Mouse (Mus musculus) right cerebral cortex, adult 18-20 months (tissue): ENCODE data around the gene Rbfox1.

ENCODE experiments used
- DNase-seq: peaks from one replicate; pipeline ENCODE4 v3.0.0; 2022; ENCODE audit warnings: mixed read lengths

Rbfox1 gene

DNA sequence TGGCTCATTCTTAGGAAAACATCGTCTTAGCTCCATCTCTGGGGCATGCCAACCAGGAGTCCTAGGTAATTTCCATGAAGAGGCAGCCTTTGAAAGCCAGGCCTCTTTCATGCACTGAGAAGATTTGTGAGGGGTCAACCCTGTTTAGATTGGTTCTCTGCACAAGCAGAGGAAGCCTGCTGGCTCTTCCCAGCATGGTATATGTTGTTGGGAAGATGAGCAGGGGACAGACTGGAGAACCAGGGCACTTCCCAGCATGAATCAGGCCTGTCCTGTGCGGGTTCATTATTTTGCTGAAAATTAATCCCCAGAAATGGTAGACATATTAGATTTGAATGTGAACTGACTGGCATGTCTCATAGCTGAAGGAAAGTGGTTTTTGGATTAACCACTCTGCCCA lies 214.4 kb downstream of the Rbfox1 start:
- no peak for DNase-seq

DNA sequence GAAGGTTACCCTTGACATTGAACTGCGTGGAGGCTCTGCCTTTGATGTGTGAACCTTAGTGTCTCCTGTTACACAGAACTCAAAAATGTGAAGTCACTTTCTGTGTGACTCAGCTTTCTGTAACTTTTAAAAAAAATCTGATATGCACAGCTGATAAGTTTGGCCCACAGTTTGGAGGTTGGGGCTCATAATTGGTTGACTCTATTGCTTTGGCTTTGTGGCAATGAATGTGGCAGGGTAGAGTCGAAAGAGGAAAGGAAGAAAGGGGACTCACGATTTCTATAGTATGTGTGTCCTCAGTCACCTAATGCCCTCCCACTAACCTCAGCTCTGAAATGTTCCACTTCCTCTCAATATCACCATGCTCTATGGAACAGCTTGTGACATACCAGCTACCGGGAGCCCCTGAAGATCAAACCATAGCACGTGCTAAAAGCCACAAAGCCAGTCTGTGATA lies 215.3 kb downstream of the Rbfox1 start:
- no peak for DNase-seq

DNA sequence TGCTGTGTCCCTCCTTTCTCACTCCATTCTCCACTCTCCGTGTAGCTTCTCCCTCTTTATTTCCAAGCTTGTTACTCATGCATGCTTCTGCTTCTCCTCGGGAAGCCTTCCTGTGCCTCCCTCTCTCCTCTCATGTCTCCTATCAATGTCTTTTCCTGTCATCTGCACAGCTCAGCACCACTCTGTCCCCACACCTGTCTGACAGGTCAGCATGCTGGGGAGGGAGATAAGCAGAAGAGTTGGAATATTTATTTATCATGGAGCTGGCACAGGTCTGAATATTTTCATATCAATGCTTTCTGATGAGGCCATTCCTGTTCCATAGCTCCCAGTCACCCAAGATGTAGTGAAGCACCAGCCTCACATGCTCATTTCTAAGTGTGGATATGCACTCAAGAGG lies 218.6 kb downstream of the Rbfox1 start:
- no peak for DNase-seq

DNA sequence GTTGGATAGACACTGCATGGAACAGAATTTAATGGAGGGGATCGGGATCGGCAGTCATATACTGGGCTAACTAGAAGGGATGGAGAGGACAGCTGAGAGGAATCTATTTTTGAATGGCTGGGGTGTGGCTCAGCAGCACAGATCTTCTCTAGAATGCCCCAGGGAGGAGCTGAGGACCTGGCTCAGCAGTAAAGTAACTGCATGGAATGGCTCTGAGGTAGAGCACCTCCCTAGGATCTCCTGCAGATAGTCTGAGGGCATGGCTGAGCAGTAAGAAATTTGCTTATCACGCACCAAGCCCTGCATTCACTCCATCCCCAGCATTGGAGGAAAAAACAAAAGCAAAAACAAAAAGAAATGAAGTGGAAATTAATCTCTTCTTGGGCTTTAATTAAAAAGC lies 225.0 kb downstream of the Rbfox1 start:
- no peak for DNase-seq

DNA sequence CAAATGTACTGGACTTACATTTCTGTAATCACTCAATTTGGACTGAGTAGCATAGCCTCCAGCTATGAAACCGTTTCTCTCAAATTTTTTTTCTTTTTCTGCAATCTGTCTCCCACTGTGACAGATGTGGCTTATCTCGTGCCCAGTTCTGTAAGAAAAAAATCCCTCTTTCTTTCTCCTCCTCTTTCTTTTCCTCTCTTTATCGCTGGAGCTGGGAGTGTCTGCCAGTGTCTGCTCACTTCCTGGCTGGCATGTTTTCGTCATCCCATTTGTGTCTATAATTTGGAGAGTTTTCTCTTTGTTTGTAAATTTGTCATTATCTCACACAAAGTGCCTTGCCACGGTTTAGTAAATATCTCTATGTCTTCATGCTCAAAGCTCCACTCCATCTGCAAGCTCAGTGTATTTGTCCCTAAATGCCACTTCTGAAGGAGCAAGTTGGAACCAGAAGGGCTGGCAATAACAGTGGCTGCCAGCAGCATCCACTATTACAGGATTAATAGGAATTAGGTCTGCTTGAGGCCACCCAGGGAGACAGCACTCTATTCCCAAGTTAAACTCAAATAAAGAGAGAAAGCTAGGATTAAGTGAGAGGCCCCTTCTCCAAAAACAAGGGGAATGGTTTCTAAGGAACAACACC lies 228.8 kb downstream of the Rbfox1 start:
- DNase-seq = peak; percentile 24

DNA sequence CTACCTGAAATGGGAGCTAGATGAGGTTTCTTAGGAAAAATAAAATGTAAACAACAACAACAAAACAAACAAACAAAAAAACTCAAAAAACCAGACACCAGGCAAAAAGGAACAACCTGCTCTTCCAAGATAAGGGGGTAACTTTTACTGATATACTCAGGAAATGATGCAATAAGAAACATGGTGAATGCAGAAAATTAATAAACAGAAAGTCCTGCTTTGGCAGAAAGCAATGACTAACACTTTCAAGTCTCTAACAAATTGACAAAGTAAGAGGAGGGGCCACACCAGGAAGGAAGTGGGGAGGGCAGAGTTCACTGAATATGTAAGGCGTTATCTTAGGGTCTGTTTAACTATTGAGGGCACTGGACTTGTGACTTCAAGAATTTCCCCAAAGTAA lies 234.3 kb downstream of the Rbfox1 start:
- DNase-seq = no peak

DNA sequence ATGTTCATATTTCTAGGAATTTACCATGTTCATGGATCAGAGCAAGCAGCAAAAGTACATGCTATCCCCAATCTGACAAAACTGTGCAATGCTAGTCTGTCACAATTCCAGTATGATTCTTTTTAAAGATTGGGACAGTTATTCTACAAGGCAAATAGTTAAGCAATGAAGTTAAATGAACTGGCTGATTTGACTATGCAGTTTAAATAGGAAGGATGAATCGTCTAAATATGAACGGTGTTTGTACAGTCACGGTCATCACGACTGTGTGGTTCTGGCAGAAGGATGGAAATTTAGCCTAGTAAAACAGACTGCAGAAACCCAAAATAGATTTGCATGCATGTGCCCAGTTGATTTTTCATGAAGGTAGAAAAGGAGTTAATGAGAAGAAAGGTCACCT lies 236.1 kb downstream of the Rbfox1 start:
- DNase-seq = no peak

DNA sequence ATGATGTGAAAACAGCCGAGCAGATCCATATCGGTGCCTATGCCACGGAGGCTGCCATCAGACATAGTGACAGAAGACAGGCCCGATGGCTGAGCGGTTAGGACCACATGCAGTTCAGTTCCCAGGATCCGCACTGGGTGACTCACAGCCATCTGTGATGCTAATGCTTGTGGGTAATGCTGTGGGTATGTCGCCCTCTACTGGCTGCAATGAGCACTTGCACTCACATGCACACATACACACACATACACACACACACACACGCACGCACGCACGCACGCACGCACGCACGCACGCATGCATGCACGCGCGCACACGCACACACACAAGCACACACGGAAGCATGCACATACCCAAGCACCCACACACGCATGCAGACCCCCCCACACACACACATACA lies 237.7 kb downstream of the Rbfox1 start:
- DNase-seq = no peak

DNA sequence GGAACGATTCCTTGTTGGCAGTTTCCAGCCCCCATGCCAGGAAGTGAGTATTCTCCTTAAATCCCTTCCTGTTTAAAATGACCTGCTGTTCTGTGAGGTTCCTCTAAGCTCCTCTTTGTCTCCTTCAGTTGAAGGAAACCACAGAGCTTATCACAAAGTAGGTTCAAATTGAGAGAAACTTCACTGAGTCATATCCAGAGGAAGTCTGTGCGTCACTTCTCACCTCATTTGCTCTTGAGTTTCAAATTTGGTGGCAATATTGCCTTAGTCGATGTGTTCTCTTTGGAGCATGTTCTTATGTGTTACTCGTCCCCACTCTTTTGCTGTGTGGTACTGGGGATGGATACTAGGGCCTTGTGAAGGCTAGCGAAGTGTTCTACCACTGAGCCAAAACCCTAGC lies 243.2 kb downstream of the Rbfox1 start:
- DNase-seq = no peak

DNA sequence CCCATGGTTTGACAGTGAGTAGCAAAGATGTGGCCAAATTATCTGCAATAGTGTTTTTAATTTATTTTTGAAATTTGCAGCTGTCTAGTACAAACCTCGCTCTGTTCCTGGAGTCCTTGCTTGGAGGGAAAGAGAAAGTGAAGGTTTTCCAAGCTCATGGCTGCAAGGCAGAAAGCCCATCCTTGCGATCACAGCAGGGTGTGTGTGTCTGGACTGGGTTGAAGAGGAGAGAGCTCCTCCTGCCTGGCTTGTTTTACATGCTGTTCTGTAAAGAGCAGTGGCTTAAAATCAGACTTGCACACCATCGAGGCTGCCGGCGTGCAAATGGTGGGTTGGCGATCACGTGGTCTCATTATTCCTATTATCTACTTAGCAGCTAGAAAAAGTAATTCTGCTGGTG lies 249.9 kb downstream of the Rbfox1 start:
- DNase-seq = no peak

DNA sequence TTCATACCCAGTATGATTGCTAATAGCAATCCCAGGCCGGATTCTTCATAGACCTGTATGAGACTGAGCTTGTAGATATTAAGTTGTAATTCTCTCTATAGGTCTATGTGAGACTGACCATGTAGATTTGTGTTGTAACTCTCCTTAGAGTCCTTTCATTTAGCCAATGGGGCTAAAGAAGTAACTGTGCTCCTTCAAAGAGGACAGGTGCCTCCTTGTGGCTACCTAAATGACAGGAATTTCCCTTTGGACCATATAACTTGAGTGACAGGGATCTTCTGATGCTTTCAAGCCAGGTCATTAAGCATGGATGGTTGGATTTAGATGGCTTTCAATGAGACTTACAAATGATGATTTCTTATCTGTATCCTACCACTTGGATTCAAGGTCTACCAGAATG lies 254.3 kb downstream of the Rbfox1 start:
- no peak for DNase-seq

DNA sequence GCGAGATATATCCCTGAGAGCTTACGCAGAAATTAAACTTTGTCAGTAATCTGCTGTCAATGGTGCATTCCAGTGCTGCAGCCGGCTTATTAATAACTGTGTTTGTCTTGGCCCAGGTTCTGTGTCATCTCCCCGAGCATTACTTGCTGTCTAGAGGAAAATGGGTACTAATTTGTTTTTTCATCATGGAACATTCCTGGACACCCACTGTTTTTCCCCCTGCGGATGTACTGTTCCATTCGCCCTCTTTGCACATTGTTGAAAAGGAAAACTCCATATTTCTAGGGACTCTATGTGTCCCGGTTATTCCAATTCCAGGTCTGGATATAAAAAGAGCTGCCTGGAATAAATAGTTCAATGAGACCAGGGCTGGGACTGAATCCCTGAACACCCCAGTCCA lies 262.8 kb downstream of the Rbfox1 start:
- peak; percentile 39 for DNase-seq

DNA sequence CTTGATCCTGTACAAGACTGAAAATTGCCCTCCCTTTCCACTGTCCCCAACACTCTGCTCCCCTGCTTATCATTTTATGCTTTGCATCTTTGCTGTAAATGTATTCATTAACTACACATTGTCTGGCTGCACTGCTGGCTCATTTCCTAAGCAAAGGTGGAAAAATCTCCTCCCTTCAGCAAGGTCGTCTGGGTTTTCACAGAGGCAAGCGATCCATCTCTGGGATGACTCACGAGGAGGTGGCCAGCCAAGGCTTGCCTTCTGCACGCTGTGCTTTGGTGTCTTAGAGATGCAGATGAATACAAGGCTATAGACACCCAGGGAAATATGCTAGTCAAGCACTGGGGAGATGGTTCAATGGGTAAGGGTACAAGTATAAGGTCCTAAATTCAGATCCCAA lies 264.2 kb downstream of the Rbfox1 start:
- peak; percentile 25 for DNase-seq

DNA sequence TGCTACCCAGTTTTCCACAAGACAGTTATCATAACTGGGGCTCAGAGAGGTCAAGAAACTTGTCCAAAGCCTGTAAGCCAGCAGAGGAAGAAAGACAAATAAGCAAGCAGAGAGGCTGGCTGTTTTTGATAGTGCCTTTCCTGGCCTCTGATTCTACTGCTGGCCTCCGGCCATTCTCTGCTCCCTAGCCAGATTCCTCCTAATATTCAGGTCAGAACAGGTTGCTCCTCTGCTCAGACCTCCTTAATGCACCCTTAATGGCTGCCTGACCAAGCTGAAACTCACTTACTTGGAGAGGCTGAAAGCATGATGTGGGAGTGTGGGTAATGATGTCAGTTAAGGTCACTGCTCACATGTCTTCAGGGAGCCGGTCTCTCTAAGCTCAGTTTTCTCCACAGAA lies 270.4 kb downstream of the Rbfox1 start:
- DNase-seq = no peak

DNA sequence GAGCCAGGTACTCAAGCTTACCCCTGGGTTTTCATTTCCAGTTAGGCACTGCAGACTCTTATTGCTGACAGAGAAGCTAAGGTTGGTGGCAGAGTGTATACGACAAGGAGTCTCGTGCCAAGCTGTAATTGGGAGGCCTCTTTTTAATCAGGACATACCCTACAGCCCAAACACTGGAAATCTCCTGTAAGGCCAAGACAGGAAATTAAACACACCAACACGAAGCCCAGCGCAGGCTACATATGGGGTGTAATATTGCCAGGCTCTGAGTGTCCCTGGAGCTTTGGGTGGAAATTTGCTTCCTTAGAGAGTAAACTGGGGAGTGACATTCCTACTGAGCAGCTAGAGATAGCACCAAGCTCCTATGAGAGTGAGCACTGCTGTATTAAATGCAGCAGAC lies 279.3 kb downstream of the Rbfox1 start:
- no peak for DNase-seq

DNA sequence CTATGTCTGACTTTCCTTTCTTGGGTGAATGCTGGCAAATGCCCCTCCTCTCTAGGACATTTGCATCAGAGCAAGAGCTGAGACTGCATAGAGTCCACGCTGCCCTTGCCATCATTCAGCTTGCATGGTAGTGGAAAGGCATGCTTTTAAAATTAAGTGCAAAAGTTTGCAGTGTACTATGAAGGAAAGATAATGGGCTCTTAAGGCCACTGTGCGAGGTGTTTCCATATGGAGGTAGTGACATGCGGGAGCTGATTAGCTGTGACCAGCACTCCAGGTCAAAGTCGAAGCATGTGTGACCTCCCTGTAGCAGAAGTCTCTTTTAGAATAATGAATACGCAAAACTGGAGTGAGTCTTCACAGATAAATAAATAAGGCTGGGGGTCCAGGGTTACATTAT lies 284.2 kb downstream of the Rbfox1 start:
- no peak for DNase-seq

DNA sequence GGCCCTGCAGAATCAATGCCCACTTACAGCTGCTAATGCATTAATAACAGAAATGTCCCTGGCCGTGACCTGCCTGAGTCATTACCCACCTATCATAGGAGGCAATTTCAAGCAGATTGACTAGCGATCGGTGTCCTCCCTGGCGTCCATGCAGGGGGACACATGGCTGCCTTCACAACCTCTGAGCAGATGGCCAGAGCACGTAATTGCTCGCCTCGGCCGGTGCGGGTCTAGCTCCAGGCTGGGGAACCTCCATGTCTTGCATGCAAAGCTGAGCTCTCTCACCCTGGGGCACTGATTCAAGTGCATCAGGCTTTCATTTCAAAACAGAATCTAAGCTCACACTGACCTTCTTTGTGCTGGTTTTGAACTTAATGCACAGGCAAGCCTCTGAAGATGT lies 295.7 kb downstream of the Rbfox1 start:
- no peak for DNase-seq

DNA sequence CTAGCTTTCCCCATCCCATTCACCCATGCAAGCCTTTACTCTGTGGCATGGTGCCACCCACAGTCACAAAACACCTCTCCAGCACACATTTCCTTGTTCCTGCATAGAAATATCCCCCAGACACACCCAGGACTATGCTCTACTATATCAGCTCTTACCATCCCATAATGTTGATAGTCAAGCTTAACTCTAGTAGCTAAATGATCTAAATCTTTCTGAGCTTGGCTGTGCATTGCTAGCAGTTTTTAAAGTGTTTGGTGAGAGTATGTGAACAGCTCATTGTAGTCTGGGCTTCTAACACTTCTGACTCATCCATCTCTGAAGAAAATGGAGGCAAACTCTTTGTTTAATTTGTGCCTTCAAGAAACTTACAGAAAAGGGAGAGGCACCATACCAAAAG lies 297.2 kb downstream of the Rbfox1 start:
- peak; percentile 16 for DNase-seq

DNA sequence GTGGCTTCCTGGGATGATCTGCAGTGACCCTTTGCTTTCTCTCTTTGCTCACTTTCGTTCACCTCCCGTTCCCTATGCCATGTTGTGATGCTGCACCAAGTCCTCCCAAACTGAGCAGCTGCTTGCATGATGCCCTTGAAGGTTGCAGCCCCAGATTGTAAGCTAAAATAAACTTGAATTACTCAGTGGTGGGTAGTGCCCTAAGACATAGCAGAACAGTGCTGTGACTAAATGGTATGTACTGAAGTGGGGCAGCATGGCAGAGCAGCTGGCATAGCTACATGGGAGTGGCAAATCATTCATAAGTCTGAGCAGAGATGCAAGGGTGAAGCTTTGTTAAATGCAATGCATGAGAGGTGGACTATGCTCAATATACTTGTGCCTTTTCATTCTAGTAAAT lies 307.2 kb downstream of the Rbfox1 start:
- no peak for DNase-seq

DNA sequence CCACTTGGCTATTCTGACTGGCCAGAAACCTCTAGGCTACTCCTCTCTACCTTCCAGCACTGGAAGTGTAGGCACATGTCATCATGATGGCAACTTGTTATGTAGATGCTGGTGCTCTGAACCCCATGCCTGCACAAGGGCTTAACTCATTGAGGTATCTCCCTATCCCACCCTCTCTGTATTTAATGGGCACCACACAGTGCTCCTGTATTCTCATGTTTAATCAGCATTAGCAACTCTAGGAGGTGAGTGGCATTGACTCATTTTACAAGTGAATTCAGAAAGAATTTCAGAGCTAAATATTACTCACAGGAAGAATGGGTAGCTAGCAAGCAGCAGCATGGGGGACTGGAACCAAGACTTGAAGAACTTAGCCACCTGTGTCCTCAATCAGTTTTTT lies 321.3 kb downstream of the Rbfox1 start:
- no peak for DNase-seq

DNA sequence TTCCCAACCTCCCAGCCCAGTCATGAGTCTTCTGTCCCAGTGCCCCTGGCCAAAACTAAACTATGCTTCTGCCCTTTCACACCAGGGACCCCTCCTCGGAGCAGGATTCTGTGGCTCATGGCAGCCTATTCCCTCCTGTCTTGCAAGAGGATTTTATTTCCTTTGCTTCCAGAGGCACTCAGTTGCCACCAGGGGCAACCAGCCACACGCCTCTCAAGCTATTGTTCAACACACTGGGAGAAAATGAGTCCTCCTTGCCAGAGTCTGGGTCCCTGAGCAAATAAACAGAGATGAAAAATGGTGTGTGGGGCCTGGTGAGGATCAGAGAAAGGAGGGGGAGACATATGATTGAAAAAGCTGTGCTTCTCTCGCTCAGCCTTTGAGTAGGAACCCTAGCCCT lies 327.8 kb downstream of the Rbfox1 start:
- no peak for DNase-seq

DNA sequence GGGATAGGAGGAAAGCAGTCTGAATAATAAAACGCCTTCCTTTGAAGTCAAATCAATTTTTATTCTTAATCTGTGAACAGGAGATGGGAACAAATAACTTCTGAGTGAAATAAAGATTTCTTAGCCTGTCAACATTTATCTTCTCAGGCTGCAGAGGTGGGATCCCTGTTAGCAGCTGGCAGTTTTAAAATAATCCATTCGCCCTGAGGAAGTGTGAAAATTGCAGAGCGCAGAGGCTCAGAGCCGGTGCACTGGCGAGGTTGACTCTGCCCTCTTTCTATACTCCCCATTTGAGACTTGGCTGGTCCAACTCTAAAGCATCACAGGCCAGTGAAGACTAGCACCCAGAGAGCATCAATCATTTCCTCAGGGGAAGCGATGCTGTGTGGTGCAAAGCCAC lies 342.3 kb downstream of the Rbfox1 start:
- DNase-seq = no peak

DNA sequence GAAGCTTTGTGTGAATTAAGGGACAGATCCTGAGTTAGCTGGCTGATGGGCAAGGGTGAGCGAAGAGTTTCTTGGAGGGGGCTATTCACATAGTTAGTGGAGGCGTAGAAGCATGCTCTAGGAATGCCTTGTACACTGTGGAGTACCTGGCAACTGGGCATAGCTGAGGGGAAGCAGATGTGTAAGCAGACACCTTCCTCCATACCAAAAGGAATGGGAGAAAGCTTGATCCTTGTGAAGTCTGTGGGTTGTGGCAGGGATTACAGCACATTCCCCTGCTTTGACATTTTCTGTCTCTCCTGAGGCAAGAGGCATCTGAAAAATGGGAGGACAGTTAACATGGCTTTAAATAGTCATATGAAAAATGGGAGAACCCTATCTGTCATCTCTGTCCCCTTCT lies 347.8 kb downstream of the Rbfox1 start:
- peak; percentile 25 for DNase-seq

DNA sequence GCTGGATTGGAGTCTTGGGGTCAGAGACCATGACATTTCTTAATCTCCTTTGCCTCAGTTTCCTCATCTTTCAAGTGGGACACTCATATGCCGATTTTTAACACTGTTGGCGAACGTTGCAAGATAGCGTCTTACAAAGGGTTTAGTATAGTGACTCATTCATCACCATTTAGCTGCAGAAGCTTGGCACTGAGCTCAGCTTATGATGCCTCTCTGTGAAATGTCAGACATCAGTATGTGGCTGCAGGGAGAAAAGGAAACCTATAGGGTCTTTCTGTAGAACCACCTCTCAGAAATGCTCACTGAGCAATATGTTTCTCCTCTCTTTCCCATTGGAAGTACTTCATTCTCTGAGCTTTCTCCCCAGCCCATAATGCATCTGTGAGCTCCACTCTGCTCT lies 356.2 kb downstream of the Rbfox1 start:
- DNase-seq = peak; percentile 21

DNA sequence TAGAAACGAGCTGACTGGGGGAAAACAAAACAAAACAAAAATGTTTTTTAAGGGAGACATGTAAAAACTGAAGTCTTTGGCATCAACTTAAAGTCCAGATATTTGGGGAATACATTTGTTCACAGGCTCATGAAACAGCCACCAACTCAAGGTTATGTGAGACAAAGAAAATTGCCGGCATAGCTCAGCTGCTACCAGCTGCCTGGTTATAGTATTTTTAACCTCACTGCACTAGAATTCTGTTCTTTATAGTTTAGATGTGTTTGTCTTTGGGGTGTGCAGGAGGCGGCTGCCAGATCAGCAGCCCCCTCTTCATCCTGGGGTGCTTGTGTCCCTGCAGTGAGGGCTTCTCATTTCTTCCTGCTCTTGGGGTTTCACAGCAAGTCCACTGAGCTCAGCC lies 357.3 kb downstream of the Rbfox1 start:
- peak; percentile 8 for DNase-seq

DNA sequence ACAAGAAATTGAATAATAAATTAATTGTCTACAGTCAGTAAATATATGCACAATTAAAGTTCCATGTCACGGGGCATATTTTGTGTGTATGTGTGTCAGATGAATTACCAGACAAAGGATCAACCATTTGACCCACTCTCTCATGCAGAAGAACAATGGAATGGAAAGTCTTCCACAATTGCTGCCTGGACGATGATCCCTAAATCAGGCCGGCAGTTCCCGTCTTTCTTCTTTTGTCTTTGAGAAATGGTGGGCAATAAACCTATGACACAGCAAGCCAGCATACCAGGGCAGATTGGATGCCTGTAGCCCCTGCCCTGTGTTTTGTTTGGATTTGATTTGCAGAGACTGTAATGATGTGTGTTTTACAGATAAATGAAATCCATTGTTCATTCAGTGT lies 362.4 kb downstream of the Rbfox1 start:
- DNase-seq = no peak
